Comparison of ENCODE assay signal across 20 mouse cellular contexts in the genomic region with DNA sequence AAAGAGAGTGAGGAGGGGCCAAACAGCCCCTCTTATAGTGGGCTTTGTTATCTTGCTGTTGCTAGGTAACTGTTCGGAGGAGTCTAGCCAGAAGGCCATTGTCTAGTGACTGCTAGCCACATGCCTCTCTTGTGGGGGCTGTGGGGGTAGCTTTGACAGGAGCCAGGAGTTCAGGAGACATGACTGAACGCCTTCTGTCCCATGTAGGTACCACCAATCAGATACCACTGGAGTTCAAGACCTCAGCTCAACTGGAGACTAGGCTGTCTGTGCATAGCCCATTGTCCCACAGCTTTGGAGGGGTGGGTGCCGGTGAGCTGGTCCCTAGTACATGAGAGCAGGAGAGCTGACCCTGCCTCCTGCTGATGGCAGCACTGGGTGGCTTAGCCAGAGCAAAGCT.
DNase-seq lines count a peak whose midpoint lies in the region; ATAC-seq lines count a peak whose summit lies in the region.
"Had no signal": no experiment of that assay in that cellular context is flagged by ENCODE, and none has a peak within 500 bp of the region (broad histone marks: within the 10 kb centered on the region; RNA-seq: fewer than 3 reads in every experiment).

No protein-coding gene starts in this region.

- no peak overlapping the region; the same call in 1 of the 2 replicates for H3K4me3 ChIP-seq in heart, embryonic 10.5 days
- H3K4me3 ChIP-seq in limb, embryonic 10.5 days: no peak overlapping the region
- H3K4me3 ChIP-seq in neural tube, embryonic 13.5 days: no peak overlapping the region
- H3K4me3 ChIP-seq: embryonic facial prominence, embryonic 13.5 days; megakaryocyte, embryonic 14.5 days; neural tube, embryonic 12.5 days; stomach, embryonic 15.5 days had no signal

- 18% methylated on average over 3 of the region's 3 CpGs for WGBS in heart, embryonic 10.5 days
- 57% methylated on average over 3 of the region's 3 CpGs for WGBS in limb, embryonic 10.5 days
- 28% methylated on average over 3 of the region's 3 CpGs for WGBS in neural tube, embryonic 13.5 days

- no peak overlapping the region for H3K4me2 ChIP-seq in neural tube, embryonic 13.5 days
- H3K4me2 ChIP-seq: embryonic facial prominence, embryonic 13.5 days; lung, embryonic 14.5 days; neural tube, embryonic 12.5 days; stomach, embryonic 15.5 days had no signal

- H3K9me3 ChIP-seq in heart, embryonic 10.5 days: no peaks in the 10 kb centered on the region
- H3K9me3 ChIP-seq in limb, embryonic 10.5 days (replicated peaks): no peaks in the 10 kb centered on the region
- no peaks in the 10 kb centered on the region for H3K9me3 ChIP-seq in neural tube, embryonic 13.5 days
- H3K9me3 ChIP-seq: embryonic facial prominence, embryonic 13.5 days; neural tube, embryonic 12.5 days; stomach, embryonic 15.5 days had no signal

- H3K36me3 ChIP-seq in heart, embryonic 10.5 days: no peaks in the 10 kb centered on the region
- H3K36me3 ChIP-seq in limb, embryonic 10.5 days: no peaks in the 10 kb centered on the region
- H3K36me3 ChIP-seq in neural tube, embryonic 13.5 days: no peaks in the 10 kb centered on the region
- H3K36me3 ChIP-seq: embryonic facial prominence, embryonic 13.5 days; neural tube, embryonic 12.5 days; stomach, embryonic 15.5 days had no signal

- ATAC-seq in neural tube, embryonic 13.5 days (ENCODE audit: low read depth): peak; percentile 47; the same call in 1 of the 2 replicates
- ATAC-seq: intestine, embryonic 16.5 days had no signal

- 0 out of 2 replicates have a peak overlapping the region, but pooled peaks have one; percentile 42 for H3K27ac ChIP-seq in heart, embryonic 10.5 days
- H3K27ac ChIP-seq in limb, embryonic 10.5 days: peak overlapping the region; percentile 22
- no peak overlapping the region for H3K27ac ChIP-seq in neural tube, embryonic 13.5 days (replicated peaks)
- H3K27ac ChIP-seq: embryonic facial prominence, embryonic 13.5 days; neural tube, embryonic 12.5 days; stomach, embryonic 15.5 days had no signal

- peak; percentile 78 for DNase-seq in heart, embryonic 10.5 days (ENCODE audit: low spot score)
- no peak for DNase-seq in heart, adult 9 months (ENCODE audit: low spot score in 2 of 2)
- DNase-seq in embryo, embryonic 9.5 days (ENCODE audit: extremely low spot score): peak; percentile 27
- DNase-seq in limb, embryonic 10.5 days (ENCODE audit: low spot score): no peak
- no peak for DNase-seq in lung, postnatal 25 days (ENCODE audit: low spot score)
- no peak for DNase-seq in gastrocnemius, postnatal 10 days
- DNase-seq in frontal cortex, postnatal 14 days (ENCODE audit: low spot score in 2 of 2): no peak
- DNase-seq: cerebellum, postnatal 10 days; heart, adult 18-20 months; heart, postnatal 14 days; kidney, postnatal 14 days; layer of hippocampus, adult 9-11 months; lung, embryonic 14.5 days; thymus, postnatal 25 days had no signal

- H3K27me3 ChIP-seq in heart, embryonic 10.5 days (ENCODE audit: insufficient read depth, poor library complexity, severe bottlenecking): no peaks in the 10 kb centered on the region
- H3K27me3 ChIP-seq in limb, embryonic 10.5 days (ENCODE audit: low read depth, poor library complexity, severe bottlenecking): no peaks in the 10 kb centered on the region
- H3K27me3 ChIP-seq in neural tube, embryonic 13.5 days: no peaks in the 10 kb centered on the region
- H3K27me3 ChIP-seq: embryonic facial prominence, embryonic 13.5 days; megakaryocyte, embryonic 14.5 days; neural tube, embryonic 12.5 days; stomach, embryonic 15.5 days had no signal

- H3K4me1 ChIP-seq in heart, embryonic 10.5 days: peaks cover 24% of the 10 kb centered on the region
- peaks cover 11% of the 10 kb centered on the region for H3K4me1 ChIP-seq in limb, embryonic 10.5 days
- H3K4me1 ChIP-seq in neural tube, embryonic 13.5 days (replicated peaks): peaks cover 10% of the 10 kb centered on the region
- H3K4me1 ChIP-seq: megakaryocyte, embryonic 14.5 days; stomach, embryonic 15.5 days had no signal

- H3K9ac ChIP-seq in neural tube, embryonic 13.5 days: no peak overlapping the region
- H3K9ac ChIP-seq: embryonic facial prominence, embryonic 13.5 days; lung, embryonic 14.5 days; neural tube, embryonic 12.5 days; stomach, embryonic 15.5 days had no signal

Comparison
In these comparisons a context has a peak if more than half of its experiments do, and no peak if none do; other contexts are left out.
1. DNase-seq: peak in heart, embryonic 10.5 days (single experiment) and embryo, embryonic 9.5 days (single experiment); none in heart, adult 9 months (0 of 2), limb, embryonic 10.5 days (single experiment), lung, postnatal 25 days (single experiment), gastrocnemius, postnatal 10 days (single experiment) and frontal cortex, postnatal 14 days (0 of 2).